ENCODE assay signal across 12 mouse cellular contexts in the genomic region with DNA sequence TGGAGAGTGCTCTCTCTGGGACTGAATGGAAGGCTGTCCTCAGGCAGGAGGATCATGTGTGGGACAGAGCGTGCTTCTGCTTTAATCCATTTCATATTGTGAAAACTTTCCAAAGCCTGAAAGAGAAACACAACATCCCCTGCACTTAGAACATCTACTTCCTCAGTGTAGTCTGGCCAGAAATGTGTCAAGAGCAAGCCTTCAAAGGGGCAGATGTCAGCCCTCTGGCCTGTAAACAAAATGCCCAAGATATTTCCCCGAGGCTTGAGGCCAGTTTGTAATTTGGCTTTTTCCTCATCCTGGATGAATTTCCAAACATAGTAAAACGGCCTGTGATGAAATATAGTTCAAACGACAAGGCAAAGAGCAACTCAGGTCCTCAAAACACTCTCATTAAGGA. TPM values are rescaled to one million over a fixed set of nuclear protein-coding genes. Genes with fewer than 3 reads are reported as not detected.
DNase-seq lines count a peak whose midpoint lies in the region; ATAC-seq lines count a peak whose summit lies in the region.
"Had no signal": no experiment of that assay in that cellular context is flagged by ENCODE, and none has a peak within 500 bp of the region (broad histone marks: within the 10 kb centered on the region; RNA-seq: fewer than 3 reads in every experiment).

No protein-coding gene starts in this region.

- intact Hi-C loops in heart, postnatal 10 days (cut with DNase I), result no loop called here

- 83% methylated on average over 4 of the region's 4 CpGs for WGBS in hindbrain, embryonic 16.5 days

- no peaks in the 10 kb centered on the region for H3K27me3 ChIP-seq in hindbrain, embryonic 16.5 days (replicated peaks; ENCODE audit: control insufficient read depth, insufficient read depth, low read length)
- H3K27me3 ChIP-seq: megakaryocyte, embryonic 14.5 days had no signal

- H3K36me3 ChIP-seq in hindbrain, embryonic 16.5 days (ENCODE audit: control insufficient read depth, insufficient read depth, low read length), result no peaks in the 10 kb centered on the region
- H3K36me3 ChIP-seq: G1E had no signal

- H3K4me3 ChIP-seq in hindbrain, embryonic 16.5 days (ENCODE audit: low read length), result no peak overlapping the region
- H3K4me3 ChIP-seq: megakaryocyte, embryonic 14.5 days had no signal

- H3K4me1 ChIP-seq in hindbrain, embryonic 16.5 days (ENCODE audit: control insufficient read depth, insufficient read depth, low read depth, low read length), result no peaks in the 10 kb centered on the region
- H3K4me1 ChIP-seq: megakaryocyte, embryonic 14.5 days had no signal

- no peaks in the 10 kb centered on the region for H3K9me3 ChIP-seq in hindbrain, embryonic 16.5 days (ENCODE audit: control insufficient read depth, low read length)
- H3K9me3 ChIP-seq: G1E had no signal

- no peak overlapping the region for H3K9ac ChIP-seq in hindbrain, embryonic 16.5 days (ENCODE audit: low read depth, low read length)

- H3K27ac ChIP-seq in hindbrain, embryonic 16.5 days (ENCODE audit: low read depth, low read length), result no peak overlapping the region

- H3K4me2 ChIP-seq in hindbrain, embryonic 16.5 days (ENCODE audit: low read length), result no peak overlapping the region

- ATAC-seq in hindbrain, embryonic 16.5 days, result no peak

- DNase-seq in ovary, adult 18-20 months (ENCODE audit: low spot score), result peak; percentile 32
- no peak for DNase-seq in ovary, postnatal 10 days (ENCODE audit: low spot score)
- DNase-seq in heart, postnatal 10 days, result peak; percentile 53 to 56
- DNase-seq in kidney, postnatal 25 days, result peak; percentile 61 to 78
- peak; percentile 58 for DNase-seq in skeletal muscle tissue, adult 2 months (ENCODE audit: low read depth, low spot score)
- DNase-seq in B cell, adult 2 months, result no peak
- DNase-seq: cerebellum, adult 9-10 months; gastrocnemius, postnatal 14 days; right cerebral cortex, postnatal 4 days had no signal

RNA-seq across cellular contexts. Expression of a gene that starts 28.2 kb away (rescaled TPM):
- total RNA-seq in heart, postnatal 10 days (2021), result 10 to 100 TPM; 48.3 to 53.3 TPM
- polyA plus RNA-seq in hindbrain, embryonic 16.5 days (2015; fragmentation: Nextera tagmentation; extraction: Ambion mirVana), result 89.6 and 96.6 TPM in 2 replicates

RNA-seq across cellular contexts. Expression of a gene that starts 41.5 kb away (rescaled TPM):
- total RNA-seq in heart, postnatal 10 days (2021), result 10 to 100 TPM; 13.8 to 16.4 TPM
- polyA plus RNA-seq in hindbrain, embryonic 16.5 days (2015; fragmentation: Nextera tagmentation; extraction: Ambion mirVana), result 4.1 and 5.0 TPM in 2 replicates
- polyA plus RNA-seq: G1E had no signal

Comparison
In these comparisons a context has a peak if more than half of its experiments do, and no peak if none do; other contexts are left out.
1. DNase-seq: peak in ovary, adult 18-20 months (single experiment), heart, postnatal 10 days (2 of 2), kidney, postnatal 25 days (2 of 2) and skeletal muscle tissue, adult 2 months (single experiment); none in ovary, postnatal 10 days (single experiment) and B cell, adult 2 months (0 of 2).